Mouse (Mus musculus): ENCODE results near the gene Dhx33.

Dhx33 gene

DNA sequence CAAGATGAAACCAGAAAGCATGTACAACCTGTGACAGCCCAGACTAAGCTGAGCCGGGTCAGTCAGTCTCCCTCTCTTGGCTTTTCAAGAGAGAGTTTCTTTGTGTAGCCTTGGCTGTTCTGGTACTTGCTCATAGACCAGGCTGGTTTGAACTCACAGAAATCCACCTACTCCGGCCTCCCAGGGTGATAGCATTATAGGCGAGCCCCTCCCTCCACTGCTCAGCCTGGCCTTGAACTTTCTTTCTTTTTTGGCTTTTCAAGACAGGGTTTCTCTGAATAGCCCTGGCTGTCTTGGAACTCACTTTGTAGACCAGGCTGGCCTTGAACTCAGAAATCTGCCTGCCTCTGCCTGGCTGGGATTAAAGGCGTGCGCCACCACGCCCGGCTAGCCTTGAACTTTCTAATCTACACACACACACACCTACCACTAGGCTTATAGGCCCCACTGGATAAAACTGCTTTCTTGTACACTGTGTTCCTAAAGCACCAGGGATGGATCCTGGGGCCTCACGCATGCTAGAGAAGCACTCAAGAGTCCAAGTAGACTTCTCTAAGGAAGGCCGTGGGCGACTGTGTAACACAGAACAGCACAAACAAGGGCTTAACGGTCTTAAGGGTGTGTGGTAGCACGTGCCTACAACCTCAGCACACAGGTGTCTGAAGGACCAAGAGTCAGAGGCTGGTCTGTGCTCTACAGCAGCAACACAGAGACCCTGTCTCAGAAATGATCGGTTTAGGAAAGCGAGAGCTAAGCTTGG is 23.3 kb downstream of the Dhx33 start:
- no peak for DNase-seq

DNA sequence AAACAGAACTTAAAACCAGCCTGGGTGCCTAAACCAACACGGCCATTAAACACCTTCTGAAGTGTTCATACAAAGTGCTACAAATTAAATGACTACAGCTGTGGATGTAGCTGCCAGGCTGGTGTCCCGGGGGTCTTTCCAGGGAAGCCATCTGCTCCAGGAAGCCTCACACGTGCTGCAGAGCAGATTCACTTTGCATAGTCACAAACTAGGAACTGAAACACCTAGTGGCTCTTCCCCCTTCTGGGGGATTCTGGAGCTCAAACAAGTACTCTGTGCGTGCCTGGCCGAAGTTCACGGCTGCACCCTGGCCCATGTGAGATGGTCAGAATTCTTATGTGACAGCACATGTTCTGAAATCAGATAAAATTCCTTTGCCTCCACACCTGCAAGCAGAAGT is 24.0 kb downstream of the Dhx33 start:
- no peak for DNase-seq

DNA sequence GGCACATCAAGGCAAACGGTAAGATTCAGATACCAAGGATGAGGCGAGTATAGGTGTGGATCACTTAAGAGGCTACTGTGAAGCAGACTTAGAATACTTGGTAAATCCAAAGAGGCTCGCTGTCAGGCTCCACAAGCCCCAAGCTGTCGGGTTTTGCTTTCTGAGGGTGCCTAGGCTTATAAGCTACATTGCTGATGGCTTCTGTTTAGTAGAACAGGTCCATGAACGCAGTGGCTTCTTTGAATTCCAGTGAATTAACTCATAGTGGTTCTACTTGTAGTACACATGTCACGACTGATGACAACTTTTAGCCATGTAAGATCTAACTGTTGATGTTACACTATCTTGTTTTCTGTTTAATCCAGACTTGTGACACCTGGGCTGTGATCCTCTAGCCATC is 26.9 kb downstream of the Dhx33 start:
- DNase-seq, result no peak

DNA sequence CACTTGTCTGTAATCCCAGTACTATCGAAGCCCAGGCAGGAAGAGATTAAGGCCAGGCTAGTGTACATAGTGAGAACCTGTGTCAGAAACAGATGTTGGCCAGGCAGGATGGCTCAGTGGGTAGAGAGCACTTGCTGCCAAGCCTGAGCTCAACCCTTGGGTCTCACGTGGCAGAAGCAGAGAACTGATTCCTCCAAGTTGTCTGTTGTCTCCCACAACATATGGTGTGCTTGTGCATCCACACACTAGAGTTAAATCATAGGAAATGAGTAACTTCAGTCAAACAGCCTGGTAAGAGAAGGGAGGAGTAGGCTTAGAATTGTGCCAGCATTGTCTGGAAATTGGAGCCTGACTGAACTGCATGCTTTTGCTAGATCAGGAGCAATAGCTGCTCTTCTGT is 29.0 kb downstream of the Dhx33 start:
- DNase-seq, result no peak

DNA sequence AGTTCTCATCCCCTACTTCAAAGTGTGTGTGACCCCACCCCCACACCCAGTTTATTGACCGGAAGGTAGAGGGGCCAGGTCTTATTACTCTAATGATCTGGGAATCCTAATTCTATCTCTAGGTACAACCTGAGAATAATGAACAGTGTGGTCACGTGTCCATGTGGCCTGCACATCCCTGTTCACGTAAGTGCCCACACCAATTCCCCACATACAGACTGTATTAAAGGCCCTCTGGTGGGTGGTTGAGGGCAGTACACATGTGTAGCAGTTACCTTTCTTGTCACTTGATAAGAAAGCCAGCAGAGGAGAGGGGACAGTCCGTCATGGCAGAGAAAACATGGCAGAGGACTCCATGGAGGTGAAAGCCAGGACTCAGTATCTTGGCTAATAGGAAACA is 30.3 kb downstream of the Dhx33 start:
- DNase-seq, result no peak

DNA sequence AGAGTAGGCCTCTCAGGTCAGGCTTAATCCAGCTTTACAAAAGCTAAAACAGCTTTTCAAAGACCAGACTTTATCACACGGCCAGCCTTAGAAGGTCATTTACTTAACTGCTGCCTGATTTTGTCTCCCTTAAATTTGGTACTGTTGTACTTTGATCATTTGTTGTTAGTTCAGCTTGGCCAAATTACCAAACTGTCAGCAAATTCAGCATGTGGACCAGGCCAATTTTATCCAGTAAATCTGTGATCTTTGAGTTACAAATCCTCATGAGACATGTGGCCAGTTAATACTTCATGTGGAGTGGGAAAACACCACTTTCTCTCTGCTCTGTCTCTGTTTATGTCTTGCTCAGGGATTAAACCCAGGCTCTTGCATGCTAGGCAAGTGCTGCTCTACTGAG is 31.7 kb downstream of the Dhx33 start:
- no peak for DNase-seq

DNA sequence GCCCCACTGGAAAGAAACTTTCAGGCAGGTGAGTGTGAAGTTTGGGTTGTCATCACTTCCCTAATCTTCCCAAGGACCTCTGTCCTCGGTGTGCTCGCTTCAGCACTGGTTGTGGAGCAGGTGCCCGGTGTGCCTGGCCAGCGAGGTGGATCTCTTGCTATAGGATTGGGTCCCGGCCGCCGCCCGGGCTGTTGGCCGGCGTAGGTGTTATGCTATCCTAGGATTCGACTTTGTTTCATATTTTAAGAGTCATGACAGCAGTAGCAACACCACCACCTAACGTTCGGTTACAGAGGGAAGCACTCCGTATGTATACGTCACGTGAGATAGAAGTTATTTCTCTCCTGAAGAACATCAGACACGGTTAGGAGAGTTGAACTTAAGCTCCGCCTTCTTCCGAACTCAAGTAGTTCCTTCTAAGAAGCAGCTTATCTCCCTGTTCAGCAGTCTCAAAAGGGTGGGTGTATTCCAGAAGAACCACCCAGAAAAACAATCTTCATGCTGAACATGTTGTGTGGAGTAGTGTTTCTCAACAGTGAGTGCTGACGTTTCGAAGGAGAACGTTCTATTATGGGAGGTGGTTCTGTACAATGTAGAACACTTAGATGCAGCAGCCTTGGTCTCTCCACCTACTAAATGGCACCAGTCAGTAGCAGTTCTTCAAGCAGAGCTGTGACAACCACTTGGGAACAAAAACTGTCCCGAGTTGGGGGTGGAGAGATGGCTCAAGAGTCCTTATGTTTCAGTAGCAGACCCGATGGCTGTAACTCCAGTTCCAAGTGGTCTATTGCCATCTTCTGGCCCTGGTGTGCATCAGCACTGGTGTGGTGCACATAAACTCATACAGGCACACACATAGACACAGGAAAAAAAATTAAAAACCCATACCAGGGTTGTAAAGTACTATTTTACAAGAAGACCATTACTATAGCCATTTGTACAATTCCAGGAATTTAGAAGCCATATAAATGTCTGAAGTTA is 33.4 kb downstream of the Dhx33 start:
- DNase-seq, result peak in 1 of 2 experiments; percentile 6

DNA sequence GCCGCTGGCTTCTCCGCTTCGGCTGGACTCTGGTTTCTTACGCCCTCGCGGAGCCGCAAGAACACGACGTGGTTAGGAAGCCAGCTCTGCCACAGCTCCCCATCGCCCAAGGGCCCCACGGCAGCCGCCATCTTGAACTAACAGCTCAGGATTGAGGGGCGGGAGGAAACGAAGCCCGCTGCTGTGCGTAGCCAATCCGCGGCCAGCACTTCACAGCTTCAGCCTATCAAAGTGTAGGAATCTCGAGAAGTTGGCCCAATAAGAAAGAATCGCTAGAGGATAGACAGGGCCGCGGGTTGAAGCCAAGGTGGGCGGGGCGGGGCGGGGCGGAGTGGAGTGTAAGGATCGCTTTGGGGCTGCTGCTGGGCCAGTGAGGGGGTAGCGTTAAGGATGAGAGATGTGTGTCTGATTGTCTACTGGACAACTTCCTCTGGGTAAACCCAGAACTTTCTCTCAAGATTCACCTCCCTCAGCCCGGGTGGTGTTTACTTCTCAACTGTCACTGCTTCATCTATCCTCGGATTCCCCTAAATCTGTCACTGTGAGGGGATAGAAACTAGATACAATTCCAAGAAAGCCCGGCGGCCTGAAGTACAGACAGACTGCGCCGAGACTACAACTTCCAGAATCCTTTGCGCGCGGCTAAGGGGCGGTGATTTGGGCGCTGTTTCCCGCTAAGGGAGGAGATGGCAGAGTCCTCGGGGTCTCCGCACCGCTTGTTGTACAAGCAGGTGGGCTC is 34.2 kb downstream of the Dhx33 start, which contains the start of the genes Nup88 and Rpain:
Nup88 (minus strand) TSS at position 153 of the 739 bp plus-strand sequence.
Rpain (plus strand) TSS at position 393 of the 739 bp plus-strand sequence.
- peak; percentile 95 to 97 for DNase-seq

DNA sequence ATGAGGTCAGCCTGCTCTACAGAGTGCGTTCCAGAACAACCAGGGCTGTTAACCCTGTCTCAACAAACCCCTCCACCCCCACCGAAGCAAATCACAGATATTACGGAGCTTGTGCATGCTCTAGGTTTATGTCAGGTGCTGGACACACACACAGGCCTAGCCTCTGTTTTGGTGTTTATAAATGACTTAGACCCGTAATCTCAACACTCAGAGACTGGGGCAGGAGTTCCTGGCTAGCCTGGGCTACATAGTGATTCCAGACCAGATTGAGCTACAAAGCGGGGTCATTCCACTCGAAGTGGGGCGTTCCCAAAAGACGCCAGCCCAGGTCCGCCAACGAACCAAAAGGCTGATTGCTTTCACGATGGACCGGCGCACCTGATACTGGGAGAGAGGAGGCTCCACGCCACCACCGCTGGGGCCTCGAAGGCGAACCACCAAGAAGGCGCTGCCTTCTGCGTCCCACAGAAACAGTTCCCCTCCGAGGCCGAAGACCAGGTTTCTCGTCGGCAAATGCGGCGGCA is 34.9 kb downstream of the Dhx33 start:
- DNase-seq, result no peak

DNA sequence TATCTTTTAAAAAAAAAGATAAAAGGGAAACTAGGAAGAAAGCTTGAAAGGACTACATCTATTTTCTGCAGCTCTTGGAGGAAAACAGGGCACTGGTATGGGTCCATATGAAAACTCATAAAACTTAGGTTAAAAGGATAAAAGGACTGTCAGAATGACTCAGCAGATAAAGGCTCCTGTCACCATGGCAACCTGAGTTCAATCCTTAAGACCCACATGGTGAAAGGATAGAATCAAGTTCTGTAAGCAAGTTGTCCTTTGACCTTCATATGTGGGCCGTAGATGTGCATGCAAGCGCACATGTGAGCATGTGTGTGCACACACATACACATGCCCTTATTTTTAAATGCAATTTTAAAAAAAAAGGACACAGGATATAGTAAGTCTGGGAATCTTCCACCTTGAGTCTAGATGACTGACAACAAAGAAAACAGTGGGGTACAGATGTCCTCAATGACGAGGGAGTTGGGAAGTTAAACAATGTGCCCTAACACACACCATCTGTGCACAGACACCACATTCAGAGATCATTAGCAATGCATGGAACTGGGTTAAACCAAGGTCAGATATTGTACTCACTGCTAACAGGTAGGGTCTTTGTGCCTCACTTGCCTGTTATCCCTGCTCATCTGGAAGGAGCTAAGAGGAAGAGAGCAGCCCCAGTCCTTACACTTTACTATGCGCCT is 39.9 kb downstream of the Dhx33 start:
- no peak for DNase-seq

DNA sequence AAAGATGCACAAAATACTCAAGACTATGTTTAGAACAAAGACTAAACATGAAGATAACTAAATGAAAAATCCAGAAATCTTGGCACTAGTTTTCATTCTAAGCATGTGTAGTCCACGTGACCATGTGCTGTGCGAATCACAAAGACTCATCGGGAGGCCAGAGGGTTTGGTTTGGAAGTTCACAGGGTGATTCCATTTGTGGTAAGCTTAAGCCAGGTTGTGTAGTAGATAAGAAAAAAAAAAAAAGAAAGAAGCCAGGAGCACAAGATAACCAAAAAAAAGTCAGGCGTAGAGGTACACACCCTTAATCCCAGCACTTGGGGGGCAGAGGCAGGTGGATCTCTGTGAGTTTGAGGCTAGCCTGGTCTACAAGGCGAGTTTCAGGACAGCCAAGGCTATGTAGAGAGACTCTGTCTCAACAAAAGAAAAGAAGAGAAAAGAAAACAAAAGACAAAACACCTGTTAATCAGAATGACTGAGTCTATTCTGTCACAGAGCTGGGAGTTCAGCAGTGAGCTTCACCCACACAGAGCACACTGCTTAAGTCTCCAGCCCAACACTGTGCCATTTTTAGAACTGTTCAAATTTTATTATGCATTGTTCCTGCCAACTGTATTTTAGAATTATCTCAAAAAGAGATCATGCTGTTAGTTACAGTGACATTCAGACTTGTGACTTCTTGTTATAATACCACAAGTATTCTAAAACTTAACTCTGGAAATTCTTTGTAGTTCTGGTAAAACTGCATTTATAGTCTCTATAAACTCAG is 43.3 kb downstream of the Dhx33 start:
- DNase-seq, result no peak

DNA sequence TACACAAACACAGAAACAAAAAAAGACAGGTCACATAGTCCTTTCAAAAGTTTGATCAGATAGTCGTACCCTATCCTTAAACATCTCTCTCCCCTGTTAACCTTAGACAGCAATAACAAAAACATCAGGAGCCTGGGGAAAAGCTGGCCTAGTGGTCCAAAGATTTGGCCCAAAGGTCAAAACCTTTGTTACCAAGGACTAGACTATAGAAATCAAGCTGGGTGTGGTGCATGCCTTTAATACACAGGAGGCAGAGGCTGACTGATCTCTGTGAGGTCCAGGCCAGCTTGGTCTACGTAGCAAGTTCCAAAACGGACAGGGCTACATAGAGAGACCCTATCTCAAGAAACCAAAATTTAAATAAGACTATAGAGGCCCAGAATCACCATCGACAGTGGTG is 49.5 kb downstream of the Dhx33 start:
- DNase-seq, result no peak

DNA sequence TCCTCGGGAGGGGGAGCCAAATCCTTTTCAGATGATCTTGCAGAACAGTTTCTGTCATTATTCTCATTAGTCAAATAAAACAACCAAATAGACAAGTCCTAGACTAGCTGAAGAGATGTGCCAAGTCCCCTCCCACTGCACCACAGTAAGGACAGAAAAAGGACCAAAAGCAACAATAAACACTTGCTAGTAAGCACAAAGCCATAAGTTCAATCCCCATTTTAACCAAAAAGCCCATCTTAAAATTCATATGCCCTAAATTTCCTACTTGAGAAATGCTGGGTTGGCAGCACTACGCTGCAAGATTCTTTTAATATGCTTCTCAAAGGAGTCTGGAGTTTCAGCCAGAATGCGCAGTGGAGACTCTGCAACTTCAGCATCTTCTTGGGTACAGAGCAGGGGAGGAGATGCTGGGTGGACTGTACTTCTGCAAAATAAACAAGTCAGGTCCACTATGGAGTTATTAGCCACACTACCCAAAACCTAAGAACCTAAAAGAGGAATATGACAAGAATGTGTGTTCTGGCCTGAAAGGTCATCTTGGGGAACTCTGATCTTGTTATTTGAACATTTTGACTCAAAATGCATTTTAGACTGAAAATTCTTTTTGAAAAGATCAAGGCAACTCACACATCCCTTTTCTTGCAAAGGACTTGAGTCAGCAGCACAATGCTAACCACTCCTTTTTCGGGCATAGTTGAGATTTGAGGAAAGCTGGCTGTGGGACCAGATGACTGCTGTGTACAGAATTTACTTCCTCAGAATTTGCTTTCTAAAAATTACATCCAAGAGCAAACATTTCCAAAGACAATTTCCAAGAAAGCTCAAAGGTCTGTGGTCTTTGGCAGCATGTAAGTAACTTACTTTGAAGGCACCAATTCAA is 59.1 kb downstream of the Dhx33 start:
- no peak for DNase-seq

DNA sequence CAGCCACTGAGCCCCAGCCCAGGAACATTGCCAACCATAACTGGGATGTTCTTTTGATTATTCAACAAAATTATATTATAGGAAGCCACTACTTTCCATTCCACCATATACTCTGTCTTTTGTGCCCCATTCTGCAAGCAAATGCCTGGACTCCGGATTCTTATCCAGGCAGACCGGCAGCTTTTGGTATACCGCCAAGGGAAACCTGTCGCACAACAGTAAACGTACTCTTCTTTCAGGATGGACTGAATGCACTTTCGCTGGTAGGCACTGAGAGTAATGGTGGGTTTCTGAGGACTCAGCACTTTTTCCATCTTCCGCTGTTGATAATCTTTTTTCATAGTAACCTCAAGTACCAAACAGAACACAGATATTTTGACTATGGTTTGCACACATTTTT is 60.6 kb downstream of the Dhx33 start:
- DNase-seq, result no peak

DNA sequence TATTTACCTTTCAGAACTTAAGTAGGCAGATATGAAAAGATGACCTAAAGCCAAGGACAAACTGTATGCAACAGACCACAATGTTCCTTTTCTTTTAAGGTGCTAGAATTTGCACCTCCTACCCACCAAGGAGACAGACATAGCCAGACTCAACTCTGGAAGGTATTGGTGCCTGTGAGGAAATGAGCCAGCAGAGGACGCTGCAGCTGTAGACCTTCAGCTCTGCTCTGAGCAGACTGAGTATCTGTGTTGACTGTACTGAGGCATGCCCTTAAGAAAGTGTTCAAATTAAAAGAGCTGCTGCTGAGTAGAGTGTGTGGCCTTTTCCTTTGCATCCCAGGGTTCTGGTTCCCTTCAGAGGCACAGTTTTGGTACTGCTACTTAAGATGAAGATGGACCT is 61.6 kb downstream of the Dhx33 start:
- no peak for DNase-seq

DNA sequence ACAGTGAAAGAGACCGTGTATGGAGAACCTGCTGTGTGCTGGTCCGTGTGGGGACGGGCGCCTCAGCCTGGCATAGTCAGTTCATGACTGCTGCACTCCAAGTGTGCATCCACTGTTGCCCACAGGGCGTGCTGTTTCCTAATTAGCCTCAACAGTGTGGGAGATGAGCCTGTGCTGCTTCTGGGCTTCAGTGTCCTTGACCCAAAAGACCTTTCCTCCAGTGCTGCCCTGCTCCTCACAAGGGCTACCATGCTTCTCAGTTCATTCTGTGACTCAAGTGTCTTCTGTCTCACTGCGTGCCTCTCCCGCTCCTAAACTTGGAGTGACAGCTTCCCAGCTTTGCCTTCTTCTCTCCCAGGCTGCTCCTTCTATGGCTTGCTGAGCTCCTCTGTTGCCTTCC is 68.9 kb downstream of the Dhx33 start:
- no peak for DNase-seq

Measured in lung, postnatal 4 days (tissue).